Comparison of ENCODE assay signal across 17 mouse cellular contexts in genomic region chr5:74783906-74784305, GRCm38 (mm10).
DNase-seq lines count a peak whose midpoint lies in the region; ATAC-seq and TF ChIP-seq lines count a peak whose summit lies in the region.
"Had no signal": no experiment of that assay in that cellular context is flagged by ENCODE, and none has a peak within 500 bp of the region (broad histone marks: within the 10 kb centered on the region; RNA-seq: fewer than 3 reads in every experiment).

No protein-coding gene starts in this region.

- TF ChIP-seq CTCF in liver, adult 2 months (IDR thresholded peaks at IDR 0.05; ENCODE audit: low read depth, low read length), result no peak
- TF ChIP-seq CTCF in embryonic fibroblast, embryonic 13.5 days (IDR thresholded peaks at IDR 0.05; ENCODE audit: borderline replicate concordance, insufficient read depth, low read length), result no peak

- H3K4me2 ChIP-seq in liver, embryonic 12.5 days, result no peak overlapping the region
- H3K4me2 ChIP-seq: hindbrain, embryonic 14.5 days; limb, embryonic 15.5 days; lung, embryonic 15.5 days; midbrain, embryonic 15.5 days had no signal

- peak; percentile 25 for DNase-seq in adrenal gland, adult 2 months
- no peak for DNase-seq in adrenal gland, postnatal 4 days (ENCODE audit: low spot score in 2 of 2)
- DNase-seq in liver, adult 2 months (ENCODE audit: extremely low read depth, low read depth, low spot score), result peak; percentile 69
- peak; percentile 40 for DNase-seq in gonadal fat pad, adult 2 months (ENCODE audit: low read depth)
- DNase-seq in thymus, postnatal 36 days, result no peak
- no peak for DNase-seq in B cell, adult 2 months
- DNase-seq: embryo, embryonic 11 days; right cerebral cortex, postnatal 4 days had no signal

- no peaks in the 10 kb centered on the region for H3K27me3 ChIP-seq in liver, adult 2 months (ENCODE audit: control insufficient read depth, insufficient read depth, low read length)
- no peaks in the 10 kb centered on the region for H3K27me3 ChIP-seq in liver, embryonic 12.5 days (replicated peaks)
- H3K27me3 ChIP-seq: limb, embryonic 15.5 days; lung, embryonic 15.5 days; midbrain, embryonic 15.5 days; Patski had no signal

- H3K9ac ChIP-seq in liver, adult 2 months (ENCODE audit: low read depth, low read length), result no peak overlapping the region
- H3K9ac ChIP-seq in liver, embryonic 12.5 days, result no peak overlapping the region
- H3K9ac ChIP-seq: hindbrain, embryonic 14.5 days; limb, embryonic 15.5 days; lung, embryonic 15.5 days; midbrain, embryonic 15.5 days had no signal

- H3K9me3 ChIP-seq in liver, embryonic 12.5 days (replicated peaks), result no peaks in the 10 kb centered on the region
- H3K9me3 ChIP-seq: limb, embryonic 15.5 days; lung, embryonic 15.5 days; midbrain, embryonic 15.5 days had no signal

- H3K4me1 ChIP-seq in liver, adult 2 months (ENCODE audit: control insufficient read depth, insufficient read depth, low read length), result no peaks in the 10 kb centered on the region
- no peaks in the 10 kb centered on the region for H3K4me1 ChIP-seq in liver, embryonic 12.5 days
- no peaks in the 10 kb centered on the region for H3K4me1 ChIP-seq in embryonic fibroblast, embryonic 13.5 days (ENCODE audit: control insufficient read depth, insufficient read depth, low read length)
- H3K4me1 ChIP-seq: lung, embryonic 15.5 days; midbrain, embryonic 15.5 days had no signal

- no peak overlapping the region for H3K4me3 ChIP-seq in liver, adult 2 months (ENCODE audit: insufficient read depth, low read depth, low read length)
- H3K4me3 ChIP-seq in liver, embryonic 12.5 days, result no peak overlapping the region
- H3K4me3 ChIP-seq in embryonic fibroblast, embryonic 13.5 days (ENCODE audit: insufficient read depth, low read length), result no peak overlapping the region
- H3K4me3 ChIP-seq: layer of hippocampus, adult 2 months; limb, embryonic 15.5 days; lung, embryonic 15.5 days; midbrain, embryonic 15.5 days had no signal

- H3K27ac ChIP-seq in liver, adult 2 months (replicated peaks; ENCODE audit: insufficient read depth, low read depth, low read length), result no peak overlapping the region
- H3K27ac ChIP-seq in liver, embryonic 12.5 days, result no peak overlapping the region
- peak overlapping the region; percentile 7; the same call in 1 of the 2 replicates for H3K27ac ChIP-seq in embryonic fibroblast, embryonic 13.5 days (ENCODE audit: insufficient read depth, low read length)
- H3K27ac ChIP-seq: hindbrain, embryonic 14.5 days; layer of hippocampus, adult 2 months; limb, embryonic 15.5 days; lung, embryonic 15.5 days; midbrain, embryonic 15.5 days had no signal

- TF ChIP-seq POLR2A in liver, adult 2 months (IDR thresholded peaks at IDR 0.05; ENCODE audit: extremely low read depth, insufficient read depth, low read length), result no peak
- no peak for TF ChIP-seq POLR2A in embryonic fibroblast, embryonic 13.5 days (IDR thresholded peaks at IDR 0.05; ENCODE audit: low read depth, low read length)

- WGBS in liver, adult 2 months, result 43% methylated on average over 9 of the region's 9 CpGs
- WGBS in liver, embryonic 12.5 days (ENCODE audit: insufficient replicate concordance), result 64% methylated on average over 9 of the region's 9 CpGs

- ATAC-seq in liver, embryonic 12.5 days, result no peak
- ATAC-seq: intestine, embryonic 16.5 days; midbrain, embryonic 15.5 days; Patski had no signal

- no peaks in the 10 kb centered on the region for H3K79me2 ChIP-seq in liver, adult 2 months (ENCODE audit: control insufficient read depth, insufficient read depth, low read length)

- H3K36me3 ChIP-seq in liver, adult 2 months (ENCODE audit: control insufficient read depth, insufficient read depth, low read length), result no peaks in the 10 kb centered on the region
- no peaks in the 10 kb centered on the region for H3K36me3 ChIP-seq in liver, embryonic 12.5 days
- H3K36me3 ChIP-seq: limb, embryonic 15.5 days; lung, embryonic 15.5 days; midbrain, embryonic 15.5 days had no signal

Comparison
In these comparisons a context has a peak if more than half of its experiments do, and no peak if none do; other contexts are left out.
1. DNase-seq: peak in adrenal gland, adult 2 months (single experiment), liver, adult 2 months (single experiment) and gonadal fat pad, adult 2 months (single experiment); none in adrenal gland, postnatal 4 days (0 of 2), thymus, postnatal 36 days (0 of 2) and B cell, adult 2 months (0 of 2).